Mouse (Mus musculus): ENCODE results near the gene Tmem229b.
A peak's percentile ranks its signal among the peaks of the same experiment; 100 is the strongest.
"Not testable (repeated sequence)": the region's sequence is repeated elsewhere in the genome, so short reads cannot be mapped to it uniquely, and the experiment has no call there.

Gene Tmem229b

DNA sequence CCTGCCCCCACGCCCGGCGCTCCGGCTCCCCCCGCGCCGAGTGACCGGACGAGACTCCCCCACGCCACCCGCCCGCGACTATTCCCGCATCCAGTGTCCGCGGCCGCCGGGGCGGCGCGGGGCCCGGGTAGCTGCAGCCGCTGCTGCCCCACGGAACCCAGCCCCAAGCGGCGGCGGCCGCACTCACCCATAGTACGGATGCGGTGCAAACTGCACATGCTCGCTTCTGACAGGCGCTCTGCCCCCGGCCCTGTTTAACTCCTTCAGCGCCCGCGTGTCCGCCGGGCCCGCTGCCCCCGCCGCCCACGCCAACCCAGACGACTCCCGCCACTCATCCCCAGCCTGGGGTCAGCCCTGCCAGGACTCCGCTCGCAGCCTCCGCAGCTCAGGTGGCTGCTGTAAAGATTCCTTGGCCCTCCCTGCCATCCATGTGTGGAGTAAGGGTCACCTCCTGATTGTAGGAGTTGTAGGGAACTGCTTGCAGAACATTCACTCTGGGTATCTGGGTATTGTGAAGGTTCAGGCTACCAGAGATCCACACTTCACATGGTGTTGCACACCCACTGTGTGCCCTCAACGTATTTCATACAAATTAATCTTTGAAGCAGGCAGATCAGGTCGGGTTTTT is at the start of gene Tmem229b:
Gene Tmem229b (minus strand): TSS at position 502 of the 628 bp plus-strand sequence.
- DNase-seq: peak; percentile 83 to 86

DNA sequence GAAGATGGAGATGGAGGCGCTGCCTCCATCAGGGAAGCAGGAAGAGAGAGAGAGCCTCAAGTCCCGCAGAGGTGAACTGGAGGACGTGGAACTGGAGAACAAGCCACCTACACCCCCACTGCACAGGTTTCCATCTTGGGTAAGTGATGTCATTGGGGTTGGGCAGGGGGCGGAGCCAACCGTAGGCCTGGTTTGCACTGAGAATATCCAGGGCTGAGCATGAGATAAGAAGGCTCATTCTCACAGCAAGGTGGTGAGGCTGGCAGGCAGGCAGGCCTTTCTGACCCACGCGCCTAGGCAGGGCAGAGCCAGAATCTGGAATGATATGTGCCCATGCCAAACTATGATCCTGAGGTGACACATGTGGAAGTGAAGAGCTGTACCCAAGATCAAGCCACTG is 47.8 kb upstream of the Tmem229b start:
- DNase-seq: no peak

DNA sequence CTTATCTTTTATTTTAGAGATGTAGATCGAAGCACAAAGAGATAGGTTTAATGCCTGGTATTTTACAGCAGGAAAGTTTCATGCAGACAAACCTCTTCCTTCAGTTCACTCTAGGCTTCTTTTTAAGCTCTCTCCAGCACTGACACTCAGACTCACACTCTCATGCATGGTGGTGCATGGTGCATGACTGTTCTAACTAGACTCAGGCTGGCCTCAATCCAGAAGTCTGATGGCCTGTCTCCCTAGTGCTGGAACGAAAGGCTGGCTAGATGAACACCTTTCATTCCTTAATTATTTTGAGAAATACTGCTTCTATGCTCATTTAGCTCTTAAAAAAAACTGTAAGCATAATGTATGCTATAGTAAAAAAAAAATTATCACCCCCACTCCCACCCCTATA is 44.6 kb upstream of the Tmem229b start:
- peak; percentile 31 to 32 for DNase-seq

DNA sequence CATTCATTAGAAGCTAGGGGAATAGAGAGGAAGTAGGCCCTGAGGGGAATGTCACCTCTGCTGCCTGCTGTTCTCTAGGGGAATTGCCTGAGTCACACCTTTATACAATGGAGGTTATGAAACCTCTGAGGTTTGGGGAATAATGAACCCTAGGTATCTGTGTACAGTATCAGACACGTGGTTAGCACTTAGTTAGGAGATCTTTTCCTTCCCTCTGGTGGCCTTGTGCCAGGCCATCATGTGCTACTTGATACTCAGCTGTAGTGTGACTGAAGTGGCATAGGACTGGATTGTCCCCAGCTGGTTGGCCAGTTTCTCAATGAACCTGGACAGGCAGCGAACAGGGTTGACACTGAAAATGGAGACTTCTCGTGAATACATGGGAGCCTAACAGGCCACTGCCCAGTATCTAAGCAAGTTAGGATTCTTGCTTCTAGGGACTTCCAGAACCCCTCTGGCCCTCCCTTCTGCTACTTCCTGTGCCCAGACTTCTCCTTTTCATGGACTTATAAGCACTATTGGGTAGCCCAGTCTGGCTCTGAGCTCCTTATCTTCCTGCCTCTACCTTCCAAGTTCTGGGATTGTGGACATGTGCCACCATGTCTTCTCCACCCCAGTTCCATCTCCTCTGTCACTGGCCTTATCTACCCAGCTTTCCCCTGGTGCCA is 43.3 kb upstream of the Tmem229b start:
- DNase-seq: no peak

DNA sequence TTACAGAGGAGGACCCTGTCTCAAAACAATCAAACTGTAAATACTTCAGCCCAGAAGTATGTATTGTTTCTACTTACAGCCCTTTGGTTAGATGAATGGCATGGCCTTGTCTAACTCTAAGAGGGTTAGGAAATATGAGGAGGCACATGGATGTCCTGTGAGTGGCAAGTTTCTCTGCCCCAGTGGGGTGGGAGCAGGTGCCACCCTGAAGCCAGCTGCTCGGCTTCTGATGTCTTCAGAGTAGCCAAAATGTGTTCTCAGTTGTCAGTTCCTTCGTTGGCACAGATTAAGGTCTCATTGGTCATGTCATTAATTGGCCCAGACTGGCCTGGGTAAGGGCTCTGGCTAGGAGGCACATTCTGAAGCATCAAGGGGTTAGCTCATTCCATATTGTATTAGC is 42.4 kb upstream of the Tmem229b start:
- no peak for DNase-seq

DNA sequence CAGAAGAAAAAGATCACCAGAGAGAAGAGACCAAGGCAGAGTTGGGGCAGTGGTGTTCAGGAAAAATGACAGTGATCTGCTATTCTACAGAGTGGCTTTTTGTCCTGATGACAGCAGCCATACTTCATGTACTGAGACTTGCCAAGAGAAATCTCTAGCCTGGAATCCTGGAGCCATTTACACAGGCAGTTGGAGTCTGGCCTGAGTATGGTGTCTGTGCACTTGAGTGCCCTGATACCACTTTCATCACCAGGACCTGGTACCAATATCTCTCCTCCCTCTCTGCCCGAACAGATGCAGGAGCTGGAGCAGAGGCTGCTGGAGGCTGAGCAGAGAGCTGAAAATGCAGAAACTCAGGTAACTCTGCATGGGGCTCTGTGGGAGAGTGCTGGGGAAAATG is 41.5 kb upstream of the Tmem229b start:
- no peak for DNase-seq

DNA sequence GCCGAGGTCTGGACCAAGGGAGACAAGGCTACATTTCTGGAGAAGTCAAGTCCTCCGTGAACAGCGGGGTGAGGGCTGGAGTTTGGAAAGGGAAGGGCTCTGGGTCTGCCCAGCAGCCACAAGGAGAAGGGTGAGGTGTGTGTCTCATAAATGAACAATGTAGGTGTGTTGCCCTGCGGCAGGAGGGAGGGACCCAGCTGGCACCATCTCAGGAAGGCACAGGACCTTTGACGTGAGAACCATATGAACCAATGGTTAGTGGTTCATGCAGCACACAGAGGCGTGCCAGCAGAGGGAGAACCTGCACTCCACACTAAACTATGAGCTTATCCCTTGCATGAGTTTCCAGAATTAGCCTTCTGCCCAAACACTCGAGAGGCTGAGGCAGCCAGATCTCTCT is 39.8 kb upstream of the Tmem229b start:
- no peak for DNase-seq

DNA sequence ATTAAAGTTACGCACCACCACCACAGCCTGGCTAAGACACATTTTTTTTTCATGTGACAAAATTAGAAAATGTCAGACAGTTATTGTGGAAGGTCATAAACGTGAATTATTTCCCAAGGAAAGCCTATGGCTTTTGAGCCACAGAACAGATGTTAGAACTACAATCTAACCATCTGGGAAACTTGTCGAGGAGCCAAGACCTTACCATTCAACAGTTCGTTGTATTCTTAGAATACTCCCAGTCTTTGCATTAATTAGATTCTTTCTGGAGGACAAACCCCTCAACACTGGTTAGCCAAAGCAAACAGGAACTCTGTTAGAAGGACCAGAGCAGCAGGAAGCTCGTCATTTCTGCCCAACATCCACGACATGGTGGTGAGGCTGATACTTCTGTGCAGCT is 38.7 kb upstream of the Tmem229b start:
- DNase-seq: no peak

DNA sequence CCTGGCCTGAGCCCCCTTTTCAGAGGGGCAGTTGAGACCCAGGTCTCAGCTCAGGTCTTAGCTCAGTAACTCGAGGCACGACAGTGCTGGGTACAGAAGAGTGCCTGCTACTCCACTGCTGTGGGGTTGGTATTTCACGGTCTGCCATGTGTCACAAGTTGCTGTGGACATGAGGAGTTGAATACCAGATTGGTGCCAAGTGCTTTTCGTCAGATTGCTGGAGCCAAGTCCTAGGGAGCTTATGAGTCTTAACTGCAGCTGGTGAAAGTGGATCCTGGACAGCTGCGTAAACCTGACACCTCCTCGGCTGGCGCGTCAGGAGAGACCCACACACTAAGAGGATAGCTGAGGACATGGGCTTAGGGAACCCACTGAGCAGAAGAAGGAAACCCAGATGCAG is 37.2 kb upstream of the Tmem229b start:
- DNase-seq: no peak

DNA sequence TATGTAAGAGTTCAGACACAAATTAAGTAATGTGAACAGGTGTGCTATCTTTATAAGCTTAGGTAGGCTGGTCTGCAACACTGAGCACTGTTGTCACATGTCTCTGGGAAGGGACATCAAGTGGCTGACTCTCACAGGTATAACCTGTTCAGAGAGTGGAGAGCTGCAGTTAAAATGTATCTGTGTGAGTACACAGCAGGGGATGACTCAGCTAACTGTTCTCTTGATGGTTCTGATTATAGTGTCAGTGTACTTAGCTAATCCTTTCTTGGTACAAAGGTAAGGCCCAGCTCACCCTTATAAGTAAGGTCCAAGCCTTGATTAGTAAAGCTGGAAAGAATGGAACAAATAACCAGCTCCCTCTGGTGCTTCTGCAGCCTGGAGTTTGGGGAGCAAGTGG is 34.0 kb upstream of the Tmem229b start:
- no peak for DNase-seq

DNA sequence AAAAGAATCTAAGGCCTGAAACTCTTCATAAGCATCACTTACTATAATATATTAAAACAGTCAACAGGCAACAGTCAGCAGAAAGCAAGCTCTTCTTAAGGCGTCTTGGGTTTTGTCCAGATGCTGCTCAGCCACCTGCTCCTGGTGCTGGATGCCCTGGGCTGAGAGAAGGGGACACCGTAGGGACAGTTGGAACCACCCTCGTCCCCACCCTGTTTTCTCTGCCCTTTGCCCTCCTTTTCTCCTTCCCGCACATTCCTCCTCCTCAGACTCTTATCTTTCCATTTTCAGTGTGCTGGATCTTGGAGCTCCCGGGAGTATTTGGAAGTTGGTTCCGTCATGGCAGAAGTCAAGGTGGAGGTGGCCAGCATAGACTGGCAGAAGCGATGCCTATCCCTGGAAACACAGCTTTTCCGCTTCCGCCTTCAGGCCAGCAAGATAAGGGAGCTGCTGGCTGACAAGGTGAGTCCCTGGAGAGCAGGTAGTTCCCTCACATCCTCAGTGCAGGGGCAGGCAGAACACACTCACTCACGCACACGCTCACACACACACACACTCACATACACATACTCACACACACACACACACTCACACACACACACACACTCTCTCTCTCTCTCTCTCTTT is 32.9 kb upstream of the Tmem229b start:
- no peak for DNase-seq

DNA sequence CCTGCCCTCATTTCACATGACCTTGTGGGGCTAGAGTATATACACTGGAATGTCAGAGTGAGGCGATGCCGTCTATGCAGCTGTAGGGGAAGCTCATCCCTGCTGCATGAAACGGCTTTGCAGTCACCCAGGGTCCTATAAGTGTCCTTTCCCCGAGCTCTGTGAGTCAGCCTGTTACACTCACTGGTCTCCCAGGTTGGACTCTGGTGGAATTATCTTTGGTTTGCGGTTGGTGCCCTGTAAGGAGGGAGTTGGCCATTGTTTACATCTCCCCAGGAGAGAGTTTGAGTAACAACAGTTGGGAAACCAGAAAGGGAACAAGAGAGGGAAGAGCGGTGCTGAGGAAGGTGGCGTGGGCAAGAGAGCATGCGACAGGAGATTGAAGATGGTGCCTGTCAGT is 32.3 kb upstream of the Tmem229b start:
- no peak for DNase-seq

DNA sequence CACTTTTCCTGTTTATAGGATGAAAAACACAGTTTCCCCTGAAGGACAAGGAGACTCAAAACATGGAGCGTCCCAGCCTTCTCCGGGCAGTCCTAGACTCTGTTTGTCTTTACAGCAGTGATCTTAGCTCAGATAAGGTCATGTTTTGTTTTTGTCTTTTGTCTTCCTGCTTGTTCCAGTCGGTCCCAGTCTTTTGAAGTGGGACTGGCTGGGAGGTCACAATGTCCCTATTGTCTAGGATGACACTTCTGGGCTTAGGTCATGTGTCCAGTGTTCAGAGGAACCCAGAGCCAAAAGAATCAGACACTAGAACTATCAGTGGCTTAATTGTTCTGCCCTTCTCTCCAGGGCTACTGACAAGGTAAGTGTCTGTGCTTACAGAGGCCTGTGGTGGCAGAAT is 27.9 kb upstream of the Tmem229b start:
- DNase-seq: no peak

DNA sequence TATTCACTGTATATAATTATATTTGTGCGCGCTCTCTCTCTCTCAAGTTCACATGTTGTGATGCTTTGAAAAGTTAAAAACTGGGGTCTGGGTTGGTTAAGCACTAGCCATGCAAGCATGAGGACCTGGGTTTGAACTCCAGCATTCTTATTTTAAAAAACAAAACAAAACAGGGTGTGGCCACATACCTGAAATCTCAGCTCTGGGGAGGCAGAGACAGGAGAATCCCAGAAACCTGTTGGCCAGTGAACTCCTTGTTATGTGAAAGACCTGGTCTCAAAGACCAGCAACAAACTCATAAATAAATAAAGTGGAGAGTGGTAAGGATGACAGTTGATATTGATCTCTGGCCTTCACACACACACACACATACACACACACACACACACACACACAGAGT is 26.9 kb upstream of the Tmem229b start:
- DNase-seq: no peak

DNA sequence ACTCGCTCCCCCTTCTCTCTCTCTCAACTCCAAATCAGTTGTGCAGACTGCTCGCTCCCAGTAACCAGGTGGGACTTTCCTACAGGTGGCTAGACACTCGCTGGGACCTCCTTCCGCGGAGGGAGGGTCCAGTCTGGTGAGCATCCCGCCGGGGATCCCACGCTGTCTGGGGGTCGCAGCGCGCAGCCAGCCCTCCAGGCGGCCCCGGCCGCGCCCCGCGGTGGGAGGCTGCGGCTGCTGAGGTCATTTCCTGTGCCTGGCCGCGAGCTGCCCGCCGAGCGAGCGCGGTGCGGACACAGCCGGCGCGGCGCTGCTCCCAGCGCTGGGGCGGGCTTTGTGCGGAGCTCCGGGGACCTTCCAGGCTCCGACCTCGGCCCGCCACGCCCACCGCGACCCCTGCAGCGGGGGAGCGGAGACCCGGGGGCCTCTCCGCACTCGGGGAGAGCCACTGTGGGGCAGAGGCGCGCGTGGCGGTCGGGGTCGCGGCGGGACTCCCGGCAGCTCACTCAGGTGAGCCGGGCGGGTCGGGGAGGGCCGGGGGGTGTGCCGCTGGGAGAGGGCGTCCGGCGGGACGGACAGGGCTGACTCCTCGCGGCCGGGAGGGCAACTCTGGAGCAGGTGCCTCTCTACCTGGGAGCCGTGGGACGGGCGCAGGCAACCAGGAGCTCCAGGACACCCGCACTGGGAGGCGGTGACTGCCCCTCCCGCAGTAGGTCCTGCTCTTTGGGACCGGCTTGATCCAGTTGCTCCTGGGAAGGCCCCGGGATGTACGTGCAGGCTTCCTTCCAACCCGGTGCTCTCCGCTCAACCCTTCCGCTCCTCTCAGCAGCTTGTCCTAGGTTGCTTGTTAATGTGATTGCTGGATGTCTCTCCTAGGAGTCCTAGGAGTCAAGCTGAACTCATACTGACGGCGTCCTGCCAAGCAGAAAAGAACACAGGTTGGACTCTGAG is 21.8 kb upstream of the Tmem229b start, which contains the start of gene Plekhh1:
Gene Plekhh1 (plus strand): TSS at position 253 of the 951 bp plus-strand sequence.
- DNase-seq: peak; percentile 42 to 46

DNA sequence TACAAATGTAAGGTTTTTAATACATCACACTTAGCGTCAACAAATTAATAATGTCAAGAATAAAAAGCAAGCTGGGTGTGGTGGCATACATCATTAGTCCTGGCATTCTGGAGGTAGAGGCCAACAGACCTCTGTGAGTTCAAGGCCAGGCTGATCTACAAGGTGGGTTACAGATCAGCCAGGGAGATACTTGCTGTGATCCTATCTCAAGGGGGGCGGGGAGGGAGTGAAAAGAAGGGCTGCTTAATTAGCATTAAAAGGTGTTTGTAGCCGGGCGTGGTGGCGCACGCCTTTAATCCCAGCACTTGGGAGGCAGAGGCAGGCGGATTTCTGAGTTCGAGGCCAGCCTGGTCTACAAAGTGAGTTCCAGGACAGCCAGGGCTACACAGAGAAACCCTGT is 20.1 kb upstream of the Tmem229b start:
- not testable (repeated sequence) for DNase-seq

DNA sequence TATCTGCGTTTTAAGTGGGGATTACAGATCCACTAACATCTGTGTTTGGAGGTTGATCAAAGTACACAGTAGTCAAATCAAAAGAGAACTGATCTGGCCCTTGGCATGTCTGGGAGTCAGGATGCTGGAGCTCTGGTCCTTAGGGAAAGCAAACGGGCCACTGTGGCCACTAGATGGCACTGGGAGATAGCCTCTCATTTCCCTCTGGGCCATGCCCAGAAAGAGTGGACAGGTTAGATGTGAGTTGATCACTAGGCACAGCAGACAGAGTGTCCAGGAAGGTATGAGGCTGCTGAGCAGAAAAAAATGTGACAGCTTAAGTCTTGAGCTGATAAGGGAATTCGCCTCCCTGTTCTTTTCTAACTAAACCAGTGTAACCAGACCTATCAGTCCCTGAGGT is 15.5 kb upstream of the Tmem229b start:
- DNase-seq: peak; percentile 82 to 83

DNA sequence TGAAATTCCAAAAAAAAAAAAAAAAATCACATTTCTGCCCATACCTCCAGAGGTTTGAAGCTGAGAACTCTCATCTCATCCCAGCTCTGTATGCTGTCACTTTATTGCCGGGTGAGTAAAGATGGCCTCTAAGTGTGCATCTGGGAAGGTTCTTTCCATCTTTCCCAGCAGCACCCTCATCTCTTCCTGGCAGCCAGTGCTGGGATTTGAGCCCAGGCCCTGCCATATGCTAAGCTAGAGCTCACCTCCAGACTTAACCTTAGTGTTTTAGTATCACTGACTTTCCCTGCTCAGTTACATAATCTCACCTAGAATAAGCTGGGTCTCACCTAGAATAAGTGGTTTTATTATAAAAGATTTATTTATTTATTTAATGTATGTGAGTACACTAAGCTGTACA is 14.5 kb upstream of the Tmem229b start:
- peak; percentile 28 to 43 for DNase-seq

DNA sequence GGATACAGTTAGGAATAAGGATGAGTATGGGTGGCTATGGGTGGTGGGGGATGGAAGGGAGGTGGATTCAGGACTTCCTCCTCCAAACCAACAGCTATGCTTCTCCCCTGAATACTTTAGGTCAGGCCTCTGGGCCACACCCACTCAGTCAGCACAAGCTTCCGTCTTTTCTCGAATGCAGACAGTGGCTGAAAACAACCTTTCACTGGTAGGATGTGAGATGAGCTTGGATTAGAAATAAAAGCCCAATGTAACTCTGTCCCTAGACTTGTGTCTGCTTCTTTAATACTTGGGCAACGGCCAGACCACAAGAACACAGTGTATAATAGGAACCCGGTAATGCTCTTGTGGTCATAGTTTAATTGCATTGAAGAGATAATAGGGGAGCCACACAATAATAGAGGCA is 10.6 kb upstream of the Tmem229b start:
- DNase-seq: no peak

DNA sequence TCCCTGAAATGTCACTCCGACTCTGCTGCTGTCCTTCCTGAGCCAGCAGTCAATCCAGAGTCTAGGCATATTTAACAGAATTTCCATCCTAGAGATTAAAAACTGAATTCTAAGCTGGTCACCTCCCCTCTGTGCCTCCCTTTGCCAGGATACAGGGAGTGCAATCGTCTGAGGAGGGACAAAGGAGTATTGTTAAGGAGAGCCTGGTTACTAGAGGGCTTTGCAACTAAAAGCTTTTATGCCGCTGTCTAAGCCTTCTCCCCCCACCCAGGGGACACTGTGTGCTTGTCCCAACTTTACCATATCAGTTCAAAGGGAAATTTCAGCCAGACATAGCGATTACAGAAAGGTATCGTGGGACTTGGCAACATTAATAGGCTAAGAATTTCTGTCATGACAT is 8.7 kb upstream of the Tmem229b start:
- no peak for DNase-seq

DNA sequence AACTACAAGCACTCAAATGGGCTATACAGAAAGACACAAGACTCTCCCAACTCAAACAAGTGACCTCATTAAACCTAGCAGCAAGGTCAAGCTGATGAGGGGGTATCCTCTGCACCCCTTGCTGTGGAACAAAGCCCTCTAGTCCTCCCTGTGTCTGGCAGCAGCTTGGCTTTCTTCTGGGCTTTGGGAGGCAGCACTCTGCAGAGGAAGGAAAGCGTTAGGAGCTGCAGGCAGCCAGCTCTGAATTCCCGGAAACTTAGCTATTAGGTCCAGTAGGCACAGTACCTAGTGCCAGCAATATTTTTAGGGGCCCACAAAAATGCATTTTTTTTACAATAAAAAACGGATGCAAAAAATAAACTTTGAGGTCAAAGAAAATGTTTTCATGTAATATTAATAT is 3.1 kb upstream of the Tmem229b start:
- no peak for DNase-seq

DNA sequence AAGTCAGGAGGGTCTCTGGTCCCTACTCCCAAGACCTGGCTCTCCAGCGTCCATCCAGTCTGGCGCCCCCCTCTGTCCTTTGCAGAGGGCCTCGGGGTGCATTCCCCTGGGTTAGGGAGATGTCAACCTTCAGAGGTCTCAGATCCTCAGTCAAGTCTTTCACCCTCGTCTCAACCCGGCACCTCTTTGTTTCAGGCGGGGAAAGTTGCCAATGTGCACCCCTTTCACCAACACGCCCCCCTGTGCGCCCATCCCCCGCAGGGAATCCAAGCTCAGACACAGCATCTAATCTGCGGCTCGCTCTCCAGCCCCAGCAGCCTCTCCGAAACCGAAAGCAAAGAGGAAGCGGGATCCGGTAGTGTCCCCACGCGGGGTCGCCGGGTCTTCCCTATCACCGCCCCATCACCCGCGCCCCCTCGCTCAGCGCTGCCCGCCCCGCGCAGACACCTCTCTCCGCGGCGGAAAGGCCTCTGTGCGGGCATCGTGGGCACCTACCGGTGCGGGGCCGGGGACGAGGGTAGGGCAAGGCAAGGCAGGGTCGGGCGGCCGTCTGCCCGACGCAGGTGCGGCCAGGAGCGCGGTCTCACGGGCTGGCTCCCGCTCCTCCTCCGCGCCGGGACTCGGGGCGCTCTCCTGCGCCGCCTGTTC is 825 bp downstream of the Tmem229b start:
- DNase-seq: peak; percentile 75 to 80

DNA sequence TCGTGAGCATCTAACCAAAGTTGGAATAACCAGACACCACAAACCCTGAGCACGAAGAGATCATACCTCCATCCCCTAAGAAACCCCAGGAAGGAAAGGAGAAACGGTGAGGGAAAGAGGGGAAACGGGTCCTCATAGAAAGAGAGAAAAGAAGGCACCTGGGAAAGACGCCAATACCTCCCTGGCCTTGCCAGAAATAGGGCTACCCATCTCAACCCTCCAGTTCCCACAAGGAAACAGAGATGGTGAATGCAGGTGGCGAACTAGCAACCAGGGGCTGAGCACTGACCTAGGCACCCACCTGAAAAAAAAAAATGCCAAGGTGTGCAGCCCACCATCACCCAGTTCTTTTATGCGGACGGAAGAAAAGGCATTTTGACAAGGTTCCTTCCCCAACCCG is 1.4 kb downstream of the Tmem229b start:
- peak; percentile 57 to 59 for DNase-seq
